Mouse (Mus musculus) cerebellum, adult 2 months (tissue): ENCODE measurements around the gene Wasf2. TPM values are rescaled to one million over a fixed set of nuclear protein-coding genes. Genes with fewer than 3 reads are reported as not detected.

Experiments
- DNase-seq, 2 experiments: peaks; one replicate each; pipeline ENCODE4 v3.0.0; 2021
- H3K27ac ChIP-seq: fragments of 200-500 bp; 2 replicates; pipeline ENCODE4 v1.5.1; 2012; ENCODE audit warnings: low read length, control low read depth, inconsistent platforms; ENCODE audit not compliant: insufficient read depth
- H3K27me3 ChIP-seq: fragments of 200-500 bp; 2 replicates; pipeline ENCODE4 v1.6.1; 2012; ENCODE audit warnings: inconsistent platforms, mild to moderate bottlenecking, low read length, moderate library complexity; ENCODE audit not compliant: control insufficient read depth, insufficient read depth
- H3K4me1 ChIP-seq: fragments of 200-500 bp; 2 replicates; pipeline ENCODE4 v1.6.1; 2011; ENCODE audit warnings: low read length; ENCODE audit not compliant: control insufficient read depth, insufficient read depth
- H3K4me3 ChIP-seq: fragments of 200-500 bp; replicated peaks from 2 replicates; pipeline ENCODE3; 2011; ENCODE audit warnings: mild to moderate bottlenecking, low read depth, low read length, control low read depth; ENCODE audit not compliant: insufficient read depth
- CTCF ChIP-seq: fragments of 200-500 bp; IDR thresholded peaks from 2 replicates; pipeline ENCODE4 v1.5.1; 2011; ENCODE audit warnings: low read depth, mild to moderate bottlenecking, control low read depth, low read length, moderate library complexity, borderline replicate concordance; ENCODE audit not compliant: insufficient read depth
- POLR2A ChIP-seq: fragments of 200-500 bp; IDR thresholded peaks from 2 replicates; pipeline ENCODE4 v1.6.1; 2011; ENCODE audit warnings: low read length, control low read depth, borderline replicate concordance; ENCODE audit not compliant: insufficient read depth
- WGBS: fragments of 180-500 bp; shearing (Covaris S2); methylation state at CpG from one replicate; pipeline ENCODE4 v1.1.7; 2018; 5-methylcytosine and 5-hydroxymethylcytosine counted together
- polyA plus RNA-seq: library from polyadenylated mRNA; depleted of rRNA; stranded (reverse); fragments of >200 nt; gene quantifications from 2 replicates; pipeline ENCODE4 v1.2.3, GENCODE M21; 2012

Gene Wasf2
- polyA plus RNA-seq, 1 experiment, result 16.3 TPM

DNA sequence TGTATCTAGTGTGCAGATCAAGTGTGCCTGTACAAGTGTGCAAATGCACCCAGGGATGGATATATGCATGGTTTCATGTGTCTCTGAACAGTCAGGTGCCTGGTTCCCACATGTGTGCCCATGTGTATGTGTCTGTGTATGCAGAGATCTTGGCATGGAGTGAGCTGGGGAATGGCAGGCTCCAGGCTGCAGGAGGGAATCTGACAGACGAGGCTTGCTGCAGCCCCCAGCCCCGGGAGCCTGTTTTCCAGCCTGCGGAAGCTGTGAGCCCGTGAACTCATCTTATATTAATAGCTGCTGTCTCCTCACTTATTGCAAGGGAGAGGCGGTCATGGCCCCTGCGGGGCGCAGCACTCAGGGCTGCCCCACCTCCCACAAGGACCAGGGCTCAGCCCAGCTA is 74.1 kb downstream of the Wasf2 start:
- WGBS, result 61% methylated on average over 7 of the region's 7 CpGs
- Histone ChIP-seq H3K4me3 (no peak overlapping the region), H3K27me3 (no peaks in the 10 kb centered on the region), H3K27ac (no peak overlapping the region), H3K4me1 (peaks cover 18% of the 10 kb centered on the region)
- no peak for TF ChIP-seq POLR2A
- TF ChIP-seq CTCF, result no peak
- no peak for DNase-seq

DNA sequence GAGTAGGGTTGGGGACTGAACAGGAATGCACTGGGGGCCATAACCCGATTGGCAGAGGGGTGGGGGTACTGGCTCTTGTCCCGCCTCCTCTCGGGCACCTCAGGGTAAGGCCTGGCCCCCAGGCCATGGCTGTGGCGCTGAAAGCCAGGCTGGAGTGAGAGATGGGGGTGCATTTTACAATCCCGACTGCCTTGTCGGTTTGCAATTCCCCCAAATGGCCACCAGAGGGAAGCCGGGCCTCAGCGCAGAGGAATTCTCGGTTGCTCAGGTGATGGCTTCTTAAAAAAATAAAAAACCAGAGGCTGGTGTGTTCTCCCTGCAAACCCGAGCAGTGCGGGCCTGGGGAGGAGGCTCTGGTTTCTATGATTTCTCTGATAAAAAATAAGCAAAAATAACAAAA is 79.1 kb downstream of the Wasf2 start:
- H3K4me1 ChIP-seq, result peaks cover 23% of the 10 kb centered on the region
- H3K27ac ChIP-seq, result no peak overlapping the region
- H3K27me3 ChIP-seq, result no peaks in the 10 kb centered on the region
- TF ChIP-seq POLR2A (no peak), CTCF (peak; percentile 80)
- 4% methylated on average over 11 of the region's 11 CpGs for WGBS
- H3K4me3 ChIP-seq, result no peak overlapping the region
- peak; percentile 72 to 75 for DNase-seq

DNA sequence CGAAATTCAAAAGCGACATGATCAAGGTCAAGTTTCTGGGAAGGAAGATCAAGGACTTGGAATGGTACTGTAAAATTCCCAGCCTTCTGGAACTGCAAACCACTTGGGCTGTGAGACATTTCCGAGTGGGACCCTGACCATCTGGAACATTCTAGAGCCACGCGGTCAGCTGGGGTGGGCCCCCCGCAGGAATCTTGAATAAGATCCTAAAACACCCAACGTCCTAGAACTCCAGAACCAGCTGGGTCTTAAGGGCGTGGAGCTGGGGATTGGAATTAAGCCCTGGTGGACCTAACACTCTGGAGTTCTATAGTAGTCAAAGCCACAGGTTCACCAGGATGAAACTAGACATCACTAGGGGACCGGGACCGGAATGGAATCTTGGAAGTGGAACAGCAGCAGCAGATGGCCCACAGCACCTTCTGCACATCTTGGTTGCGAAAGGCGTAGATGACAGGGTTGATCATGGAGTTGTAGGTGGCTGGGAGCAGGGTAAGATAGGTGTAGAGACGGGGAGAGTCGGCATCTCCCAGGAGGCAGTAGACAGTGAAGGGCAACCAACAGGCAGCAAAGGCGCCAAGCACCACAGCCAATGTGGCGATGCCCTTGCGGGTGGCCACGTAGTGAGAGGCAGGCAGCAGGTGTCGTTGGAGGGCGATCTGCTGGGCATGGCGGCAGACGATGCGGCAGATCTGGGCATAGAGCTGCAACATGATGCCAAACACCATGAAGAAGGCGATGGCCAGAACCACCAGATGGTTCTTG is 79.9 kb downstream of the Wasf2 start:
- H3K4me3 ChIP-seq, result no peak overlapping the region
- DNase-seq, result peak; percentile 42 to 43
- peaks cover 23% of the 10 kb centered on the region for H3K4me1 ChIP-seq
- H3K27ac ChIP-seq, result no peak overlapping the region
- WGBS, result 42% methylated on average over 24 of the region's 24 CpGs
- H3K27me3 ChIP-seq, result no peaks in the 10 kb centered on the region
- no peak for TF ChIP-seq CTCF
- TF ChIP-seq POLR2A, result no peak

DNA sequence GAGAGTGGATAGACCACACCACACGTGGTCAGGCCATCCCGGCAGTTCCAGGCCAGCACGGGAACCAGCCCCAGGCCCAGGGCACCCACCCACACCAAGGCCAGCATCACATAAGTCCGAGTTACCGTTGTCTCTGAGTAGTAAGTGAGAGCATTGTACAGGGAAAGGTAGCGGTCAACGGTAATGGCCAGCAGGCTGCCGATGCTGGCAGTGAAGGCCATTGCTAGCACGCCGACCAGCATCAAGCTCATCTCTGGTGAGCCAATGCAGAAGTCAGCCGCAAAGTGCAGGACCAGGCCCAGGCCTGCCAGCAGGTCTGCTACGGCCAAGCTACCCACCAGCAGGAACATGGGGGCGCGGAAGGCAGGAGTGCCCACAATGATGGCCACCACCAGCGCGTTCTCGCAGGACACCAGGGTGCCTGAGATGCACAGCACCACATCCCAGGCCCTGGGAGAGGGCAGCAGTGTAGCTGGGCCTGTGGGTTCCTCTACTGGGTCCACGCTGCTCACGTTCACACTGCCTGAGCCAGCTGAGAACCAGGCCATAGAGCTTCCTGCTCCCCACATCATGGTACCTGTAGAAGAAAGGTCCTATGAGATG is 80.6 kb downstream of the Wasf2 start:
- WGBS, result 73% methylated on average over 19 of the region's 19 CpGs

DNA sequence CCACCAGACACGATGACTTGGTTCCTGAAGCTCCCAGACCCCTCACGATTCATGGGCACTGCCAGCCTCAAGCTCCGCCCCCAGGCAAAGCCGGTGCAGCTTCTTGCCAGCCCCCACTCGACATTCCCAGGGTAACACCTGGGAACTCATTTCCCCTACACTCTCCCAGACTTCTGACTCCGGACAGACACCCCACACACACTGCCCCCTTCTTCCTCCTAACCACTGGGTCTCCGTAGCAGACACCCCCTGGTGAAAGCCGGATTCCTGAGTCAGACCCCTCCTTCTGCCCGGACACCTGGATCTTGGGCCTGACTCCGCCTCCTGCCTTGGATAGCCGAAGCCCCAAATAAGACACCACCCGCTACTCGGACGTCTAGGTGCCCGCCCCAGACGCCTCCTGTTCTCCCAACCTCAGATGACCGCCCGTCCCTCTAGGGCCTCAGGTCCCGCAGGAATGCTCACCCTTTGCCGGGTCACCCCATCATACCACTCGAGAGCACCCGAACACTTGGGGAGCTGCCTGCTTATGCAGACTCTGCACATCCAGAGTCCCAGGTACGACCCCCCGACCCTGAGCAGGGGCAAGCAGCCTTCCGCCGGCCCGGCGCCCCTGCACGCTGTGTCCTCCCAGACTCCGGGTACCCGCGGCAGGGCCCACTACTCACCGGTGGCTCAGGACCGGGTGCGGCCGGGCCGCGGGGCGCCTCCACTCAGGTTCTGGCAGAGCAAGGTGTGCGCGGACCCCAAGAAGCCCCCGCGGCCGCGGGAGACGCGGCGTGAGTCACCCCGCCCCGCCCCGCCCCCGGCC is 81.7 kb downstream of the Wasf2 start, which contains the start of the genes Cd164l2 and Gpr3:
Gene Cd164l2, plus strand, starts transcription at position 381 of the 811 bp plus-strand sequence.
Gene Gpr3, minus strand, starts transcription at position 786 of the 811 bp plus-strand sequence.
- peak; percentile 49 to 50 for DNase-seq
- TF ChIP-seq POLR2A, result no peak
- no peak for TF ChIP-seq CTCF
- H3K27me3 ChIP-seq, result no peaks in the 10 kb centered on the region
- H3K4me3 ChIP-seq, result peak within 1 kb of the TSS; percentile 73
- WGBS, result 6% methylated on average over 50 of the region's 52 CpGs
- H3K27ac ChIP-seq, result 0 out of 2 replicates have a peak within 1 kb of the TSS, but pooled peaks have one; percentile 3
- H3K4me1 ChIP-seq, result peaks cover 23% of the 10 kb centered on the region

More for the DNA sequence above, 80.6 kb downstream of the Wasf2 start:
- H3K4me3 ChIP-seq, result no peak overlapping the region
- H3K27me3 ChIP-seq, result no peaks in the 10 kb centered on the region
- H3K4me1 ChIP-seq, result peaks cover 23% of the 10 kb centered on the region
- no peak overlapping the region for H3K27ac ChIP-seq
- TF ChIP-seq POLR2A (no peak), CTCF (no peak)
- DNase-seq, result peak in 1 of 2 experiments; percentile 27

DNA sequence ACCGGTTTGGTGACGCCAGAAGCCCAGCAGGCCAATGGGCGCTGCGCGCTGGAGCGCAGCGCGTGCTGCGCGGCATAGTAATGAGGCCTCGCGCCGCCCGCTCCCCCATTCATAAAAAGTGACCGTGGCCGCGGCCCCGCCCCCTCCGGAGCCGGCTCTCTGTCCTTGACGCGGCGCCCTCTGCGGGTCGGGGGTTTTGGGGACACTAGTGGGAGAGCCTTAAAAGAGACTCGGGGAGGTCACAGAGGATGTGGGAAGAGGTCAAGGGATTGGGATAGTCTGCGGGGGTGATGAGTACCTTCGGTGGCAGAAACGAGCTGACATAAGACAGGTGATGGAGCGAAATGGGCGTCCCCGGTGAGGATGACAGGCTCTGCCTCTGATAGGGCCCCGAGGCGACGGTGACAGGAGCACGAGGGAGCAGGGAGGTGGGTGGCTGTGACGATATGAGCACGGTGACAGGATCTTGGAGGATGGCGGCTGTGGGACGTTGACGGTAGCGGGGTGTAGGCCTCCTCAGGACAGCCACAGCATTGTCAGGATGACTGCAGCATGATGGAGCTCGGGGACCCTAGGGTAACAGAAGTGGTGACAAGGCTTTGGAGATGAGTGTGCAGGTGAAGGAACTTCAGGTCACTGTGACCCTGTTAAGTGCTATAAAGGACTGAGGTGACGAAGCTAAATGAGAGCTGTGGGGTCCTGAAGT is 82.4 kb downstream of the Wasf2 start:
- WGBS, result 2% methylated on average over 44 of the region's 44 CpGs
- peak; percentile 86 to 87 for DNase-seq
- Histone ChIP-seq H3K27me3 (no peaks in the 10 kb centered on the region), H3K4me3 (peak overlapping the region; percentile 73), H3K27ac (0 out of 2 replicates have a peak overlapping the region, but pooled peaks have one; percentile 3), H3K4me1 (peaks cover 23% of the 10 kb centered on the region)
- TF ChIP-seq CTCF (peak; percentile 13; the same call in 1 of the 2 replicates), POLR2A (no peak)

DNA sequence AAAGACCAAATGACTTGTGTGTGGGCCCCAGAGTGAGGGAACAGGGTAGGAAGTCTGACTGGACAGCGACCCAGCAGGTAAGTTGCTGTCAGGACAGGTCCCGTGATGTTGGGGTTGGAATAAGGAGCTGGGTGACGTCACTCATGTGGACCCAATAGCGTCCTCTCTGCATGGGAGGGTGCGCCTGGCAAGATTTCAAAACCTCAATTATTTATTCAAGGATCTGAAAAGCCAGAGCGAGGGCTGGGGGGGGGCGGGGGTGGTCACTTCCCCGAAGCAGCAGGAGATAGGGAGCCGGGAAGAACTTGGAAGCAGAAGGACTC is 82.9 kb downstream of the Wasf2 start:
- WGBS, result 4% methylated on average over 9 of the region's 9 CpGs
- no peaks in the 10 kb centered on the region for H3K27me3 ChIP-seq
- peak overlapping the region; percentile 73 for H3K4me3 ChIP-seq
- no peak overlapping the region for H3K27ac ChIP-seq
- peaks cover 23% of the 10 kb centered on the region for H3K4me1 ChIP-seq
- TF ChIP-seq POLR2A (no peak), CTCF (no peak)
- DNase-seq, result peak; percentile 61 to 72
